Mouse (Mus musculus) kidney, adult 18-20 months (tissue): ENCODE data around the gene Tom1l2.

ENCODE experiments used
- DNase-seq: peaks from one replicate; pipeline ENCODE4 v3.0.0; 2021

The Tom1l2 gene

GRCm38 (mm10) chr11:60345868-60346267 lies 6.8 kb downstream of the Tom1l2 start:
- DNase-seq: no peak

GRCm38 (mm10) chr11:60339361-60339760 lies 13.3 kb downstream of the Tom1l2 start:
- no peak for DNase-seq

- DNase-seq: peak; percentile 70
These were observed 14.4 kb downstream of the Tom1l2 start for GRCm38 (mm10) chr11:60338291-60338690.

GRCm38 (mm10) chr11:60335771-60336170 lies 16.9 kb downstream of the Tom1l2 start:
- DNase-seq: no peak

GRCm38 (mm10) chr11:60334124-60334523 lies 18.6 kb downstream of the Tom1l2 start:
- no peak for DNase-seq

- DNase-seq: no peak
These were observed 19.2 kb downstream of the Tom1l2 start for GRCm38 (mm10) chr11:60333461-60333860.

GRCm38 (mm10) chr11:60330551-60330950 lies 22.2 kb downstream of the Tom1l2 start:
- no peak for DNase-seq

- no peak for DNase-seq
These were observed 29.0 kb downstream of the Tom1l2 start for GRCm38 (mm10) chr11:60323731-60324130.

- peak; percentile 37 for DNase-seq
These were observed 31.3 kb downstream of the Tom1l2 start for GRCm38 (mm10) chr11:60321438-60321837.

GRCm38 (mm10) chr11:60320426-60321037 lies 32.2 kb downstream of the Tom1l2 start:
- no peak for DNase-seq

GRCm38 (mm10) chr11:60319257-60320066 lies 33.2 kb downstream of the Tom1l2 start:
- peak; percentile 58 for DNase-seq

- peak; percentile 33 for DNase-seq
These were observed 34.0 kb downstream of the Tom1l2 start for GRCm38 (mm10) chr11:60318716-60319115.

GRCm38 (mm10) chr11:60317376-60318102 lies 35.2 kb downstream of the Tom1l2 start:
- peak; percentile 61 for DNase-seq

GRCm38 (mm10) chr11:60316883-60317282 lies 35.8 kb downstream of the Tom1l2 start:
- DNase-seq: peak; percentile 25

GRCm38 (mm10) chr11:60316250-60316649 lies 36.5 kb downstream of the Tom1l2 start:
- peak; percentile 56 for DNase-seq

GRCm38 (mm10) chr11:60311025-60311854 lies 41.5 kb downstream of the Tom1l2 start:
- DNase-seq: peak; percentile 89

- DNase-seq: no peak
These were observed 42.8 kb downstream of the Tom1l2 start for GRCm38 (mm10) chr11:60309875-60310274.

- peak; percentile 77 for DNase-seq
These were observed 44.1 kb downstream of the Tom1l2 start for GRCm38 (mm10) chr11:60308506-60309116.

- peak; percentile 26 for DNase-seq
These were observed 44.6 kb downstream of the Tom1l2 start for GRCm38 (mm10) chr11:60308061-60308460.

- peak; percentile 46 for DNase-seq
These were observed 45.3 kb downstream of the Tom1l2 start for GRCm38 (mm10) chr11:60307375-60307825.

- DNase-seq: peak; percentile 55
These were observed 45.9 kb downstream of the Tom1l2 start for GRCm38 (mm10) chr11:60306834-60307233.

GRCm38 (mm10) chr11:60305611-60306010 lies 47.1 kb downstream of the Tom1l2 start:
- no peak for DNase-seq
